ENCODE assay signal across 26 mouse cellular contexts in genomic region chr3:87195041-87195440, GRCm38 (mm10).
"Had no signal": no experiment of that assay in that cellular context is flagged by ENCODE, and none has a peak within 500 bp of the region (broad histone marks: within the 10 kb centered on the region; RNA-seq: fewer than 3 reads in every experiment).

No protein-coding gene starts in this region.

- ATAC-seq: hindbrain, postnatal 0 days; intestine, embryonic 16.5 days; liver, embryonic 12.5 days had no signal

- H3K36me3 ChIP-seq: heart, embryonic 13.5 days; heart, embryonic 15.5 days; hindbrain, embryonic 13.5 days; hindbrain, embryonic 15.5 days; kidney, embryonic 15.5 days; limb, embryonic 13.5 days; limb, embryonic 15.5 days; liver, embryonic 12.5 days had no signal

- DNase-seq: gastrocnemius, postnatal 14 days; gastrocnemius, postnatal 36 days; heart, adult 18-20 months; heart, postnatal 14 days; heart, postnatal 36 days; kidney, adult 11 months; kidney, adult 2 months; kidney, adult 9 months; kidney, postnatal 14 days; kidney, postnatal 36 days; layer of hippocampus, adult 9-11 months; layer of hippocampus, postnatal 36 days; left cerebral cortex, postnatal 4 days had no signal

- H3K9me3 ChIP-seq: heart, embryonic 13.5 days; heart, embryonic 15.5 days; hindbrain, embryonic 13.5 days; hindbrain, embryonic 15.5 days; kidney, embryonic 15.5 days; limb, embryonic 13.5 days; limb, embryonic 15.5 days; liver, embryonic 12.5 days had no signal

- H3K27ac ChIP-seq: heart, embryonic 13.5 days; heart, embryonic 15.5 days; hindbrain, embryonic 13.5 days; hindbrain, embryonic 15.5 days; hindbrain, postnatal 0 days; kidney, embryonic 15.5 days; kidney, postnatal 0 days; limb, embryonic 13.5 days; limb, embryonic 15.5 days; liver, embryonic 12.5 days; liver, embryonic 14.5 days had no signal

- H3K4me2 ChIP-seq: heart, embryonic 11.5 days; heart, embryonic 13.5 days; heart, embryonic 15.5 days; hindbrain, embryonic 13.5 days; hindbrain, embryonic 15.5 days; kidney, embryonic 15.5 days; limb, embryonic 13.5 days; limb, embryonic 15.5 days; liver, embryonic 12.5 days had no signal

- H3K4me3 ChIP-seq: heart, embryonic 13.5 days; heart, embryonic 15.5 days; hindbrain, embryonic 13.5 days; hindbrain, embryonic 15.5 days; kidney, embryonic 15.5 days; limb, embryonic 13.5 days; limb, embryonic 15.5 days; liver, embryonic 12.5 days had no signal

- H3K9ac ChIP-seq: heart, embryonic 13.5 days; heart, embryonic 15.5 days; hindbrain, embryonic 13.5 days; hindbrain, embryonic 15.5 days; kidney, embryonic 15.5 days; limb, embryonic 13.5 days; limb, embryonic 15.5 days; liver, embryonic 12.5 days; liver, embryonic 14.5 days had no signal

- H3K4me1 ChIP-seq: heart, embryonic 15.5 days; hindbrain, embryonic 13.5 days; hindbrain, embryonic 15.5 days had no signal

- H3K27me3 ChIP-seq: heart, embryonic 13.5 days; heart, embryonic 15.5 days; hindbrain, embryonic 13.5 days; hindbrain, embryonic 15.5 days; kidney, embryonic 15.5 days; limb, embryonic 13.5 days; limb, embryonic 15.5 days; liver, embryonic 12.5 days had no signal
